Mouse (Mus musculus) myocyte (in vitro differentiated cells): ENCODE results near the gene Htr5b.

Experiments
- POLR2A ChIP-seq: IDR thresholded peaks from one replicate; pipeline ENCODE4 v1.6.1; 2011; ENCODE audit warnings: low read depth, mild to moderate bottlenecking, control low read depth, moderate library complexity; ENCODE audit not compliant: insufficient read length
- TCF12 ChIP-seq: IDR thresholded peaks from one replicate; pipeline ENCODE4 v1.6.1; 2011; ENCODE audit warnings: mild to moderate bottlenecking, control low read depth; ENCODE audit not compliant: poor library complexity, insufficient read depth, severe bottlenecking

DNA sequence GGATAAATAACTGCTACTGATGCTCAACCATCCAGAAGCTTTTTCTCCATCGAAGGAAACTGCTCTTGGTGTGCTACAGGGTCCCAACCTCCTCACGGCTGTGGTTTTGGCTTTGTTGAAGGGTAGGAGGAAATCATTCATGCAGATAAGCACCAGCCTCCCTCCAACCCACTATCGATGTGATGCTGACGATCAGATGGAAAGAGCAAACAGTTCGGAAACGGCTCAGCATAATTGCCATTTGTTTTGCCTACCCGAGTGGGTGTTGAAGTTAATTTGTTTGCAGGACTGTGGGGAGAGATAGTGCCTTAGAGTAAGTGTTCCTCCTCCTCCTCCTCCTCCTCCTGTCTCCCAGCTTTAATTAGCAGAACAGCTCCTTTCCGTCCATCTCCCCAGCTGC is 12.1 kb upstream of the Htr5b start:
- TF ChIP-seq TCF12 (no peak), POLR2A (no peak)
